Mouse (Mus musculus): ENCODE measurements around the gene Ugt1a6a.
A peak's percentile ranks its signal among the peaks of the same experiment; 100 is the strongest.
"Not testable (repeated sequence)": the region's sequence is repeated elsewhere in the genome, so short reads cannot be mapped to it uniquely, and the experiment has no call there.

Gene Ugt1a6a

DNA sequence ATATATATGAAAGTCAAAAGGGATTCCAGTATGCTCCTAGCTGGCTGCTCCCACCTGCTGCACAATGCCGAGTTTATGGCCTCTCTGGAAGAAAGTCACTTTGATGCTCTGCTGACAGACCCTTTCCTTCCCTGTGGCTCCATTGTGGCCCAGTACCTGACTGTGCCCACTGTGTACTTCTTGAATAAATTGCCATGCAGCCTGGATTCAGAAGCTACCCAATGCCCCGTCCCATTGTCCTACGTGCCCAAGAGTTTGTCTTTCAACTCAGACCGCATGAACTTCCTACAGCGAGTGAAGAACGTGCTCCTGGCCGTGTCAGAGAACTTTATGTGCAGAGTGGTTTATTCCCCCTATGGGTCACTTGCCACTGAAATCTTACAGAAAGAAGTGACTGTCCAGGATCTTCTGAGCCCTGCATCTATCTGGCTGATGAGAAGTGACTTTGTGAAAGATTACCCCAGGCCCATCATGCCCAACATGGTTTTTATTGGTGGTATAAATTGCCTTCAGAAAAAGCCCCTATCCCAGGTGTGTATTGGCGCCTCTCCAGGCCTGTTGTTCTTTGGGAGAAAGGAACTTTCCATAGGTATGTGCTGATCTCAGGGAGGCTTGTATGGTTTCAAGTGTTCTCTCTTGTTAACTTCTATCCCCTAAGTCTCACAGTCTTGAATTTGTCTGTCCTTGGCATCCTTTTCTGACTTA, 77.9 kb downstream of the Ugt1a6a start:
- DNase-seq (ENCODE audit: low read depth, low spot score), result no peak

- no peak for DNase-seq (ENCODE audit: low read depth, low spot score)
Observed at GRCm38 (mm10) chr1:88213061-88213460, 78.5 kb downstream of the Ugt1a6a start.

- DNase-seq (ENCODE audit: low read depth, low spot score), result no peak
Observed at GRCm38 (mm10) chr1:88213766-88214461, 79.3 kb downstream of the Ugt1a6a start.

DNA sequence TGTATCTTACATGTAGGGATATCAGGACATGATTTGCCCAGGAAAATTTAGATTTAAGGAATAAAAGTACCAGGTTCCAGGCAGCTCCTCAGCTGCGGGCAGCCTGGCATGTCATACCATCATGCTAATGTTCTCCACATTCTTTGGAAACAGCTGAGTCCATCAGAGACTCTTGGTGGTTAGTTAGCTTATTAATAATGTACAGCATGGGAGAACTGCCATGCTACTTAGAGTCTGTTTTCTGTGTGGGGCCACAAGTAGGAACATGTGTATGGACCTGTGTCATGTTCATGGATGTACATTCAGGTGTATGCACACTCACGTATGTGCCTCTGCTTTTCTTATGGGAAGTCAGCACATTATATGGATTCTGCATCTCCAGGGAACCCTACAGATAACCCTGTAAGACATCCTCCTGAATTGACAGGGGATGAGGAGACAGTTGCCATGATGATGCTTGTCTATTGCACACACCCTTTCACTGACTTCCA, 79.9 kb downstream of the Ugt1a6a start:
- DNase-seq (ENCODE audit: low read depth, low spot score), result no peak

DNA sequence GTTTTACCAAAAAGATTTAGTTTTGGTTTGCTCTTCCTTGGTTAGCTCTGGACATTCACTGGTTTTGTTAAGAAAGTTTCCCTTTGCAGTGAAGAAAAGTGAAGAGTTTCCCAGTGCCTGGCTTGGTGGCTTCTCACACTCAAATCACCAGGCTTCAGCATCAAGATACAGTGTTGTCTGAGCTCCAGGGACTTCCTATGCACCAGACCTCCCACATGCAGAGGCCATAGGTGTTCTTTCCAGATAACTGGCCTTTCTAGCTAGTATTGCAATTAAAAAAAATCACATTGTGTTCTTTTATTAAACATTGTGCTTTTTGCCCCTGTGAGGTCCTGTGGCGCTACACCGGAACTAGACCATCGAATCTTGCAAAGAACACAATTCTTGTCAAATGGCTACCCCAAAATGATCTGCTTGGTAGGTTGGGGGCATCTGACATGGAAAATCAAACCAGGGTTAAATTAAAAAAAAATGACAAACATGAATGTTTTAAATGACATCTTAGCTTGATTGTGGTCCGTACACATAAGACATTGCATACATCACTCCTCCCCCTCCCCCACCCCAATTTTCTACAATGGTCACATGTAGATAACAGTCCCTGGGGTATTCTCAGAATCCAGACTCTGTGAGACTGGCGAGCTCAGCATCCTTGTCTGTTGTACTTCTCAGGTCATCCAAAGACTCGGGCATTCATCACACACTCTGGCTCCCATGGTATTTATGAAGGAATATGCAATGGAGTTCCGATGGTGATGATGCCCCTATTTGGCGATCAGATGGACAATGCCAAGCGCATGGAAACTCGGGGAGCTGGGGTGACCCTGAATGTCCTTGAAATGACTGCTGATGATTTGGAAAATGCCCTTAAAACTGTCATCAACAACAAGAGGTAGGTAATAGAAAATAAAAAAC, 81.1 kb downstream of the Ugt1a6a start:
- no peak for DNase-seq (ENCODE audit: low read depth, low spot score)

GRCm38 (mm10) chr1:88216551-88216950, 81.9 kb downstream of the Ugt1a6a start:
- no peak for DNase-seq (ENCODE audit: low read depth, low spot score)

DNA sequence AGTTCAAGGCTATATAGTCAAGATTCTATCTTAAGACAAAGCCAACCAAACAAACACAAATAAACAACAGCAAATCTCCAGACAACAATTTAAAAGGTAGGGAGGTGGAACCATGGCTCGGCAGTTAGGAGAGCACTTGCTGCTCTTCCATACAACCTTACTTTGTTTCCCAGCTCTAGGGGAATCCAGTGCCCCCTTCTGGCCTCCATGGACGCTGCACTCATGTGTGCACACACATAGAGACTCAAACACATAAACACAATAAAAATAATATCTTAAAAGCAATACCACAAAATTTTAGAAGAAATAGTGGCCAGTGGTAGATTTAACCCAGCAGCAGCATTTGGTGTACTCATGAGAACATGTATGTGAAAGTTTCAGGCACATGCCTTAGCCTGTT, 82.5 kb downstream of the Ugt1a6a start:
- no peak for DNase-seq (ENCODE audit: low read depth, low spot score)

DNA sequence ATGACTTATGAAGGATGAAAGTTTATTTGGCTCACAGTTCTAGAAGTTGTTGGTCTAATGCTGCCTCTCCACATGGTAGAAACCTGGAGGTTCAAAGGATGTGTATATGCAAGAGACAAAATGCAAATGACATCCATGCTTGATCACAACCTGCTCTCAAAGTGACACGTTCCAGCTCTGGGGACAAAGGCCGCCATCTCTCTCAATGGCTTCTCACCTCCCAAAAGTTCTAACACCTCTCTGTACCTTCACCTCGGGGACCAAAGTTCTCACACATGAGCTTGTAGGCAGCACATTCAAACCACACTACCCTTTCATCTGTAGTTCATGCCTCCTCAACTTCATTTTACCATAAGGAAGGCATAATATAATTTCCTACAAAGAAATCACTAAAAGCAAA, 83.0 kb downstream of the Ugt1a6a start:
- peak; percentile 4 for DNase-seq (ENCODE audit: low read depth, low spot score)

GRCm38 (mm10) chr1:88218051-88218450, 83.4 kb downstream of the Ugt1a6a start:
- peak; percentile 5 for DNase-seq (ENCODE audit: low read depth, low spot score)

DNA sequence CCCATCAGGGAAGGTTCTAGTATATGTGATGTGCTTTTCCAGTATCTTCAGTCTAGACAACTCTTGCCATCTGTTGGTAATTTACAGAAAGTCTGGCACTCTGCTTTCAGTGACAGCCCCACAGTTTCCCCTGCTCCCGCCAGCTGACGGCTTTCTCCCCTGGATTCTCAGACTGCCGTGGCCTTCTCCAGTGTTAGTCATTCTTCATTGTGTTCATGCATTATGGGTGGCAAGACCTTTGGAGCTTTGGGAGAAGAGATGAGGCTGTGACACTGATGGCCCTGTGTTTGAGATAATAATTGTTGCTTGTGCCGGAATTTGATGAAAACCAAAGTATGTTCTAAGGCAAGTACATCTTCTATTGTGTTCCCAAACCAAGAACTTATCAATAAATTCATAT, 84.0 kb downstream of the Ugt1a6a start:
- DNase-seq (ENCODE audit: low read depth, low spot score), result no peak

GRCm38 (mm10) chr1:88219054-88219453, 84.4 kb downstream of the Ugt1a6a start:
- no peak for DNase-seq (ENCODE audit: low read depth, low spot score)

DNA sequence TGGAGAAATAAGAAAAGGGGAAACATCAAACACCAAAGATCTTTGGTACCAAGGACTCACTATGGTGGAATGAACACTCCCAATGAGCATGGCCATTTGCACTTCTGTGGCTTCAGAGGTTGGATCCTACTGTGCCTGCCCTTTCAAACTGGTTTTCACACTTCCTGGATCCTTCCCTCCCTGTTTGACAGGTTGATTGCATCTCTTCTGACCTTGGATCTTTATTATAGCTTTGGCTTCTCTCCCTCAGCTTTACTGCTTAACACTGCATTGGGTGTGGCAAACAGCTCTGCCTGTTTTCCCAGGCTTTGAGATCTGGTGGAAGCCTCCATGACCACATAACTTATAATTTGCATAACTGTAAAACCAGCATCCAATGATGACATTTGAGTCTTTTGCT, 85.7 kb downstream of the Ugt1a6a start:
- DNase-seq (ENCODE audit: low read depth, low spot score), result no peak

- no peak for DNase-seq (ENCODE audit: low read depth, low spot score)
Observed at GRCm38 (mm10) chr1:88222216-88222615, 87.6 kb downstream of the Ugt1a6a start.

DNA sequence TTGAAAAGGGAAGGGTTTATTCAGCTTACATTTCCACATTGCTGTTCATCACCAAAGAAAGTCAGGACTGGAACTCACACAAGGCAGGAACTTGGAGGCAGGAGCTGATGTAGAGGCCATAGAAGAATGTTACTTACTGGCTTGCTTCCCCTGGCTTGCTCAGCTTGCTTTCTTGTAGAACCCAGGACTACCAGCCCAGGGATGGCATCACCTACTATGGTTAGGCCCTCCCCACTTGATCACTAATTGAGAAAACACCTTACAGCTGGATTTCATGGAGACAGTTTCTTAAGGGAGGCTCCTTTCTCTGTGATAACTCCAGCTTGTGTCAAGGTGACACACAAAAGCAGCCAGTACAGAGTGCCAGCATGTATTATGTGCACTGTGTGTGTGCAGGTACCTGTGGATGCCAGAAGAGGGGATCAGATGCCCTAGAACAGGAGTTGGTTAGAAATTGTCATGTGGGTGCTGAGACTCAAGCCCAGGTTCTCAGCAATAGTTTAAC, 88.5 kb downstream of the Ugt1a6a start:
- not testable (repeated sequence) for DNase-seq (ENCODE audit: low read depth, low spot score)

DNA sequence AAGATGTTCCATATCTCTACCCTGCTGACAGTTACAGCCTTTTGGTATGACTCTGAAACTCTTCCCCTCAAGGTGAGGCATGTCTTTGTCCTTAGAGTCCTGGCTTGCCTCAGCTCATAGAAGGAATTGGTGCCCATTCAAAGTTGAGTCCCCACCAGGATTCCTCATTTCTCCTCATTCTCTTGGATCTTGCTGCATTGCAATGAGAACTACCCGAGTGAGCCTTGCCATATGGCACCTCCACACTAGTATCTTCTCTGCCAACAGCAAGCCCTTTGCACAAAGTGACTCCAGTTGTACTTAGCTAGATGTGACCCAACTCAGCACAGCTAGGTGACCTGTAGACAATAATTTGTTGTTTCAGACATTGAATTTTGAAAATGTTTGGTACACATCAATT, 89.0 kb downstream of the Ugt1a6a start:
- no peak for DNase-seq (ENCODE audit: low read depth, low spot score)

GRCm38 (mm10) chr1:88224029-88224776, 89.6 kb downstream of the Ugt1a6a start:
- no peak for DNase-seq (ENCODE audit: low read depth, low spot score)

GRCm38 (mm10) chr1:88225301-88225700, 90.7 kb downstream of the Ugt1a6a start:
- DNase-seq (ENCODE audit: low read depth, low spot score), result not testable (repeated sequence)

GRCm38 (mm10) chr1:88225741-88226140, 91.1 kb downstream of the Ugt1a6a start:
- no peak for DNase-seq (ENCODE audit: low read depth, low spot score)

DNA sequence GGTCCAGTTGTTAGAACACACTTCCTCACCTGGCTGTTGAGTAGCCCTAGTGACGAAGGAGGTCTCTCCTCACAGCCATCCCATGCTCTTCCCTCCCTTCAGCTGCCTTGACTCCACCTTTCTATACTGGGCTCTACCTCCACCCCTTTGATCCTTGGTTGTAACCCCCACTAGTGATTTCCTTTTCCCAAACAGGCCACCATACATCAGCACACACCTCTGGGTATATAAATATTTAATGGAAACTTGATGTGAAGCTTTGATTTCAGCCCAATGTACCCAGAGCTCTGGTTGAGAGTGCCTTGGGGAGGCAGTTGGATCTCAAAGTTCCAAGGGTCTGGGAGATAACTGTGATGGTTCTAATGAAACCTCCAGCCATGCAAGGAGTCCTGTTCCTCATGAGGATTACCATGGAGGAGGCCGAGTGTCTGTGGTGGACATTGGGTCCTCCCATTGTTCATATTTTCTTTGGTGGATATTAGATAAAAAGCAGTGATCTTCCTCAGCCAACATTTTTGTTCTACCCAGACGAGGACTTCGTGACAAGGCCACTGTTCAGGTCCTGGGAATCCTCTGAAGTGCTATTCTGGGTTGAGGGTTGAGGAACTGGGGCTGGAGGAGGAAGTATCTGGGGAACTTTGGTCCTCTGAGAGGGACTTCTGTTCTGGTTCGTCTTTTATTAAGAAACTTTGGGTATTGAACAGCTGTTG, 92.2 kb downstream of the Ugt1a6a start, which contains the start of gene Mroh2a:
TSS of gene Mroh2a (plus strand) at position 317 of the 710 bp plus-strand sequence.
- DNase-seq (ENCODE audit: low read depth, low spot score), result no peak

DNA sequence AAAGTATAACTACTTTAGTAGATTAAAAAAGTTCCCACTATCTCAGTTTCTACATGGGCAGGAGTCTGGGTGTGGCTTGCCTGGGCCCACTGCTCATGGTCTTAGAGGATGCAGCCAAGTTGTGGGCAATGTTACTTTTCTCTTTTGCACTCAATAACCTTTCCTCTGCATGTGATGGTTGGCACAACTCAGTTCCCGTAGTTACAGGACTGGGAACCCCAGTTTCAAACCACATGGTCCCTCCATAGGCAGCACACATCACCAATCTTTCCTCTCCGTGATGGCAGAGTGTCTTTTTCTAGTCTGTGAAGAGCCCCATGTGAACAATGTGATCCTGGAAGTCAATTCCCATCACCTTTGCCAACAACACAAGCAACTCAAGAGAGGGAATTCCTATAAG, 92.9 kb downstream of the Ugt1a6a start:
- DNase-seq (ENCODE audit: low read depth, low spot score), result no peak
